Mouse (Mus musculus) gastrocnemius, postnatal 4 days (tissue): ENCODE data around the gene Ptger4. TPM values are rescaled to one million over a fixed set of nuclear protein-coding genes. Genes with fewer than 3 reads are reported as not detected.
A peak's percentile ranks its signal among the peaks of the same experiment; 100 is the strongest.

Experiments
- DNase-seq, 2 experiments: peaks; one replicate each; pipeline ENCODE4 v3.0.0; 2021 to 2022; ENCODE audit warnings: low spot score in 2 of 2, mixed read lengths in 2 of 2
- long read RNA-seq, 2 experiments: library from polyadenylated mRNA; stranded (forward); transcript quantifications; one replicate each; pipeline ENCODE4 v2.0.0; 2021
- total RNA-seq, 2 experiments: library from RNA; stranded (reverse); gene quantifications; 2 replicates each; pipeline ENCODE4 v1.2.3; 2021

The Ptger4 gene
- 1 to 10 TPM; 1.5 to 1.9 TPM for total RNA-seq
- long read RNA-seq, experiment 1, partial matches to known transcripts, result 1 of 4 reads
- long read RNA-seq, experiment 1, other reads (novel, unspliced or antisense), result 0 of 4 reads
- long read RNA-seq, experiment 2, transcript Ptger4-202 (3 exons, 3,312 nt), result major isoform, 6 of 7 reads
- long read RNA-seq, experiment 2, partial matches to known transcripts, result 0 of 7 reads
- long read RNA-seq, experiment 2, other reads (novel, unspliced or antisense), result 1 of 7 reads

DNA sequence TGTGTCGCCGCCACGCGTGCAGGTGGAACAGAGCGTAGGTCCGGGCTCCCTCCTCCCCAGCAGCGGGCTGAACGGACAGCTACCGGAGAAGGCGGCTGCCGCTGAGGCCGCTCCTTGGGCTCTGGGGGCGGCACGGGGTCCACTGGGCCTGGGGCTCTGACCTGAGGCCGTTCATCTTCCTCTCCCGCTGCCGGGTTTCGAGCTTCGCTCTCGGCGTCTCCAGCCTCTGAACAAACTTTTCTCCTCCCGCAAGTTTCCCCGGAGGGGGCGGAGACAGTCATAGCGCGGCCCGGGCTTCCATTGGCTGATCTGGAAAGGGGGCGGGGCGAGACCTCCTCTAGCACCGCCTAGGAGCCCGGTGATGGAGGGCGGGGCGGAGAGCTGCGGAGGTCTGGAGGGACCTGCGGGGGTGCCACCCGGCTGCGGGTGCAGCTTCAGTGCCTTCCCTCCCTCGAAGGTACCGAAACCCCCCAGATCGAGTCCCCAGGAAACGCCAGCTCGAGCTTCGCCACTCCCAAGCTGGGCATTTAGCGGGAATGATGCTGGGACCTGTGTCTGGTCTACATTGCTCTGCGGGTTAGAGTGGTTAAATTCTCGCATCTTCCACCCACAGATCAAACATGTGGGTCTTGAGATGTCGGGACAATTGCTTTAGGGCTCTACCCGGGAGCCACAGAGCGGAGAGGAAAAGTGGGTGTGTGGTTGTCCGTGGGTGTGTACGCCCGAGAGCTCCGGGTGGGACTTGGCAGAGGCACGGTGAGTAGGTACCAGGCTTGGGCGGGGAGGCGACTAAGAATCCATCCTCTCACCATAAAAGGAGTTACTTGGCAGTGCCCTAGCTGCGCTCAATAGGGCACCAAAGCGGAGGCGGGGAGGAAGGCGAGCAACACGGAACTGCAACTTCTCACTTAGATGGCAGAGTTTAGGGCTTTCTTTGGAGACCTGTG lies at the start of gene Ptger4:
Gene Ptger4 (minus strand): TSS at position 229 of the 947 bp plus-strand sequence.
- peak; percentile 86 to 93 for DNase-seq

GRCm38 (mm10) chr15:5288412-5288811 lies 44.4 kb upstream of the Ptger4 start:
- DNase-seq, result no peak

GRCm38 (mm10) chr15:5287072-5287471 lies 43.1 kb upstream of the Ptger4 start:
- no peak for DNase-seq

DNA sequence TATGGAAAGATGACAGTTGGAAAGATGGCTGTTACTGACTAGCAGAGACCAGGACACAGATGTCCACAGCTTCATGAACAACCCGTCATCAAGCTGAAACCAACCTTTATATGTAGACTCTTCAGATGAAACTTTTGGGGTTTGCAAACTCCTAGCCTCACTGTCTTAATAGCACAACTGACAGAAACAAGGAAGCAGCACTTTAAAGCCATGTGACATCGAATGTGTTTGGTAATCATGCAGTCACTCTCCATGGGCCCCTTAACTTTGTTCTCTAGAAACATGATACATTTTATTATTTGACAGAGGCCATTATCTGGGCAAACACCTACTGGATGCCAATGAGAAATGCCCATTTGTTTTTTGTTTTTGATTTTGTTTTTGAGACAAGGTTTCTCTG lies 37.3 kb upstream of the Ptger4 start:
- no peak for DNase-seq

DNA sequence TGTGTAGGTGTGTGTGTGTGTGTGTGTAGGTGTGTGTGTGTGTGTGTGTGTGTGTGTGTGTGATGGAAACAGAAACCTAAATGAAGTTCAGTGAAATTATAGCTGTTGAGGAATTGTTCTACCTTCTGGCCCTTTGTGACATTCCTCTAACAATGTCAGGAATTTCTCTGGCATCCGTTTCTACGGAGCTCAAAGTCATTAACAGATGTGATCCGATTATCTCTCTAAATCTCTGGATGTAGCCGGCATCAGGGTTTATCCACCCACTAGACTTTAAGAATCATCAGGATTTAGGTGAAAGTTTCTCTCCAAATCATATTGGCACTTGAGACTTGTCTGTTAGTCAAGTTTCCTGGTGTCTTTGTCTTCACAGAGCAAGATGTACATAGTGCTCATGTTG lies 35.8 kb upstream of the Ptger4 start:
- no peak for DNase-seq

- no peak for DNase-seq
Measured at GRCm38 (mm10) chr15:5278525-5278924, 34.5 kb upstream of the Ptger4 start.

GRCm38 (mm10) chr15:5273981-5274380 lies 30.0 kb upstream of the Ptger4 start:
- no peak for DNase-seq

GRCm38 (mm10) chr15:5266095-5266494 lies 22.1 kb upstream of the Ptger4 start:
- no peak for DNase-seq

GRCm38 (mm10) chr15:5262874-5263504 lies 19.0 kb upstream of the Ptger4 start:
- DNase-seq, result no peak

DNA sequence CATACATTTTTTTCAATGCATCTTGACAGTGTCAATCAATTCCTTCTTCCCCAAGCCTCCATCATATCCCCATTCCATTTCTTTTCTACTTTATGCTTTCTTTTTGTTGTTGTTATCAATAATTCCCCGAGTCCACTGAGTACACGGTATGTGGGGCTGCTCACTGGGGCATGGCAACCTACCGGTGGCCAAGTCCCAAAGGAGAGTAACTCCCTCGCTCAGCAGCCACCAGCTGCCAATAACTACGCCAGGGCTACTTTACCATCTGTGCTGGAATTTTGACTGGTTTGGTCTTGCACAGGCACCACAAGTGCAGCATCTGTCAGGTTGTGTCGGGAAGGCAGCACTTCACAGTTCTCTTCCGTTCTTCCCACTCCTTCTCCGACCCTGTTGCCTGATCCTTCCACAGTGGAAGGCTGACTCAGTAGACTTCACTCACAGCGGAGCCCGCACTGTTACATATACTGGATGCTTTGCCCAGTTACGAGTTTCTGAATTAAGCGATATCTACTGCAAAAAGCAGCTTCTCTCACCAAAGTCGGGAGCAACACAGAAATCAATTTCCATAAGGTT lies 18.2 kb upstream of the Ptger4 start:
- DNase-seq, result no peak

DNA sequence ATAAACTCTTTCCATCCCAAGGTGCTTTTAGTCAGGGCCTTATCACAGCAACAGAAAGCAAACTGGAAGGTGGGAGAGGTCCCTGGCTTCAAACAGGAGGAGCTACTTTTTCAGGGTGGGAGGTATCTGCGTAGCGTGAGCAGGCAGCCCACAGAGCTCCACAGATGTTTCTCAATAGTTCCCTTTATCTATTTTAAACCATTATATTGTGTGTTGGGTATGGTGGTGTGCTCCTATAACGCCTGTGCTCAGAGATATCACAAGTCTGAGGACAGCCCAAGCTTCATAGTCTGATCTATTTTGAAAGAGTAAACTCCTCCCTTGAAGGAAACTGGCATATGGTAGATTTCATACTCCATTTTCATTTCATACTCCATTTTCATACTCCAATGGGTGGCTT lies 17.0 kb upstream of the Ptger4 start:
- DNase-seq, result no peak

GRCm38 (mm10) chr15:5260183-5260582 lies 16.2 kb upstream of the Ptger4 start:
- DNase-seq, result no peak

DNA sequence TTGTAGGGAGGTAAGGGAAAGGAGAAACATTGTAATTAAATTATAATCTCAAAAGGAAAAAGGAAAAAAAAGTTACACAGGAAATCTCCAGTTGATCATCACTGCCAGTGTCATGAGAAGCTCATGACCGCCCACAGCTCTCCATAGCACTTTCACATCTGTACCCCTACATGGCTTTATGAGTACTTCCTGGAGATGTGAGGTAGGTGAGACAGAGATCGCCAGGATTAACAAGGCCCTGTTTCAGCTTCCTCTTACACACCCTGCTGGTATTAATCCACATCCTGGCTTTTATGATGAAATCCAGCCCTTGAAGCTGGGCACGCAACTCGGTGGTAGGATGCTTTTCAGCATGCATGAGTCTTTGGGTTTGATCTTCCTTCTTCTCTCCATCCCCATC lies 6.2 kb upstream of the Ptger4 start:
- no peak for DNase-seq

DNA sequence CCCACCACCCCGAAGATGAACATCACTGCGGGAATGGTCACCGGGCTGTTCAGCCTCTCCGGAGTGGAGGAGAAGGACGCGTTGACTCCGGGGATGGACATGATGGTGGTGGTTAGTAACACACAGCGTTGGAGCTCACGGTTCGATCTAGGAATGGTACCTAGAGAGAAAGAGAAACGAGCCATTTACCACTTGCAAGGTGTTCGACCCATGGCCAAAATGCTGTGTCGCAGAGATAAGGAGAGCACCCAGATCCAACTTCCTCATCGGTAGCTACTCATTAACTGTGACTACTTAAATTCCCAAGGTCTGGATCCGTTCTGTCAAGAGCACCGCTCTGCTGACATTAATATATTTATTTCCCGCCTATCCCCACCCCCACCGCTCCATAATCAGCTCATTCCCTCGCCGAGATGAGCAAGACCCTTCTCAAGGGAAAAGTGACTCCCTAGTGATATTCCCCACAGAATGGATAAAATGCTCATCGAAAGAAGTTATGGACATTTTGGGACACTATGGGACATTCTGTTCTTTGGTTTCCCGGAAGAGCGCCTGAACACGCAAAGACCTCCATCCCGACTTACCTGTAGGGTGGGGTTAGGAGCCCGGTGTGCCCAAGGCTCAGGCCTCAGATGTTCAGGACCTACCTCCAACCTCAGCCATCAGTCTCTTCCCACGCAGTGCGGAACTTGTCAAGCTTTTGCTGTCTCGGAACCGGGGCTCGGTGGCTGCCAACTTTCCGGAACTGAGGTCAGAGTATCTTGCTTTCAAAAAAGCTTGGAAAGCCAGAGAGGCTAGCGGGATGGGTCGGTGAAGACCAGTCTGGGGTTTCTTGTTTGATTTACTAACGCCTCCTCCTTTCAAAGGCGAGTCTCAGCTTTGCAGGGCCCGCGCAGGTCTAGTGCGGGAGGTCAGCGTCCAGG lies 690 bp downstream of the Ptger4 start:
- peak in 1 of 2 experiments; percentile 28 for DNase-seq

DNA sequence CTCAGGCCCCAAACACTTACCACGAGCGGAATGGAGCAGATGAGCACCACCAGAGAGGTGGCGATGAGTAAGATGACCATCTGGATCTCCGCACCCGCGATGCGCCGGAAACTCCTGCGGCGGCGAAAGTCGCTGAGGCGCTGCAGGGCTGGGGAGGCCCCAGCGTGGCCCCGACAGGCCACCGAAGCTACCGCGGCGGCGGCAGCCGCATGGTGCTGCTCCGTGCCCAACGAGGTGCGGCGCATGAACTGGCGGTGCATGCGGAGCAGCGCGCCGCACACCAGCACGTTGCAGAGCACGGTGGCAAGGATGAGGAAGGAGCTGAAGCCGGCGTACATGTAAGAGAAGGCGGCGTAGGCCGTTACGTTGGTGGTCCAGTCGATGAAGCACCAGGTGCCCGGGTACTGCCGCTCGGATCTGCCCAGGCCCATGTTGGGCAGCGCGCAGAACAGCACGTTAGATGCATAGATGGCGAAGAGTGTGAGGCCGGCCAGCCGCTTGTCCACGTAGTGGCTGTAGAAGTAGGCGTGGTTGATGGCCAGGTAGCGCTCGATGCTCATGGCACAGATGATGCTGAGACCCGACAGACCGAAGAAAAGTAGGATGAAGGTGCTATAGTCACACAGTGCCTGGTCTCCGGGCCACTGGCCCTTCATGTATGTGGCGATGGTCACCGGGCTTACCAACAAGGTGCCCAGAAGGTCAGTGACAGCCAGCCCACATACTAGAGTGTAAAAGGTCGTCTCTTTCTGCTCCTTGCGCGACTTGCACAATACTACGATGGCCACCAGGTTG lies 1.5 kb downstream of the Ptger4 start:
- peak in 1 of 2 experiments; percentile 29 for DNase-seq

DNA sequence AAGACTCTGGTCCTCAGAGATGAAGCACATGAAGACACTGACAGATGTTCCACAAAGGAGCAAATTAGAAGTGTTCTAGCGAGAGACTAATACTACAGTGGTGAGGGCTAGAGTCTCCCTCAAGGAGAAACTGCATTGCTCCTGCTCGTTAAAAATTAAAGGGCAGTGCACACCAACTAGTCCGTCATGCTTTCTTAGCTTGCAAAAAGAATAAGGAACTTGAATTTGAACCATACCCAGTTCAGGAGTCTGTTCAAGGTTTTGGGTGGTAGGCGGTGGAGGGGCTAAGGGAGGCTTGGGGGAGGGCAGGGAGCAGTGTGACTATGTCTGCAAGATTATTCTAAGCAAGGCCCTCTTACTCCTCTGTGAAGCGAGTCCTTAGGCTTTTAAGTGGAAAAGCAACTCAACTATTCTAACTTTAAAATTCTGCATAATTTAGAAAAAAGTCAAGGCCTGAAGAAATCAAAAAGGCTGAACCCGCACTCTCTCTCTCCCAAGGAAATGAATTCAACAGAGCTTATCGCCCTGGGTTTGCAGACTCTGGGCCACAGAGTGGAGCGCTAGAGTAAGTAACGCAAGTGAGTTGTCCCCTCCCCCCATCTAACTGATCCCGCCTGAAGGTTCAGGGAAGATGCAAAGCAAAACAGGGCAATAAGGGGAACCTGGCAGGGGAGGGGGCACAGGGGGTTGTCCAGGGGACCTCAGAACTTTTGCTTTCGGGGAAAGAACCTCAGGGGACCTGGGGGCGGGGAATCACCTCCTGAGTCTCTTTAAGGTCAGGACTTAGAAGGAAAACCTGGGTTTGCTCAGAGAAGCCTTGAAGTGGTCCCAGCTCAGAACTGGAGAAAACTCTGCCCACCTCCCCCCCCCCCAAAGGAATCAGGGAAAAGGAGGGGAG lies 2.4 kb downstream of the Ptger4 start:
- peak in 1 of 2 experiments; percentile 58 for DNase-seq

DNA sequence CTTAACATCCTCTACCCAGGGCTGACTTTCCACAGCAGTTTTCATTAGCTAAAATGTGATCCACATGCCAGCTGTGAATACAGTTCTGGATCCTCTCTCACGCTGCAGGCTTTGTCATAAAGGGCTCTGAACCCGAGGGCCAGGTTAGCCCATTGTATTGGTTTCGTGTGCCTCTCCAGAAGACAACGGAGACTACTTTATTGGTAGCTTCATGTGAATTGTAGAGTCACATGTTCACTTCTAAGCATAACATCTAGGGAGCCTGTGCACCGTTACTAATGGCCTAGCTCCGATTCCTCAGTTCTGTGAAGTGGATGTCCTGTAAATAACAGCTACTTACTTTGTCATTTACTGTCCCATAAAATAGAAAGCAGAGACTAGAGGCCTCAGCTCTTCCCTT lies 3.6 kb downstream of the Ptger4 start:
- no peak for DNase-seq

- DNase-seq, result peak in 1 of 2 experiments; percentile 28
Measured at GRCm38 (mm10) chr15:5239901-5240300, 4.1 kb downstream of the Ptger4 start.

DNA sequence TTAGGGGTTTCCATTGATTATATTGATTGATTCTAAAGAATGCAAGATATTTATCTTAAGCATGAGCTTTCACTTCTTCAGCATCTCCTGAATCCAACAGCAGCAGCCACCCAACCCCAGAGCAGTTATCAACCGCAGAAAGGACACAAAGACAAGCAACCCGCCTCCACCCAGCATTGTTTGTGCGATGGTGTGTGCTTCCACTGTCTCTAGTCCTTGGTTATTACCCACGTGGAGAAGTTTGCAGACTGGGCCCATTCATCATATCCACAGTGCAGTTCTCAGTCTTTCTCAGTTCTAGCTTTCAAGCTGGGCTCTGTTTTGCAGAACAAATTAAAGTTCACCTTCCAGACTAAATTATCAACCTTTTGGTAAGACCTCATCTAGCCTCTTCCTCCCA lies 4.6 kb downstream of the Ptger4 start:
- no peak for DNase-seq
